Mouse (Mus musculus) c-Kit-negative CD71-positive TER-119-positive erythroid progenitor cells, embryonic 14.5 days (primary cell): ENCODE measurements around the gene Prtg.

ENCODE experiments used
- DNase-seq: peaks from one replicate; pipeline ENCODE4 v3.0.0-alpha.2; 2013; ENCODE audit warnings: low read depth, low spot score

Gene Prtg

DNA sequence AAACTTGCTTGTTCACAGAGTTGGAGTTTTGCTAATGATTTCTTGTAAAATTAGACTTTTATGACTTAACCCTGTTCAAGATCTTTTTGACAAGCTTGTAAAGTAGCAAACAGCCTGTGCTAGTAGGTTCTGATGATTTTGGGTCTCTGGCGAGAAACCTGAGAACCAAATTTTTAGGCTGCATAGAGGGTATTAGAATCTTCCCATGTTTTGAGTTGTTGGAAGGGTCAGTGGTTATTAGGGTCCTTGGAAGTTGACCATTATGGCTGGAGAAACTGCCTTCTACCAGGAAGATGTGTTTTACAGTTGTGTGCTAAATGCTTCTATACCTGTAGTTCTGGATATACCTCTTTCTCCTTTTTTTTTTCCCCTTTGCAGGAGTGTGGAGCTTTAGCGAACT is 2.4 kb downstream of the Prtg start:
- DNase-seq, result no peak

DNA sequence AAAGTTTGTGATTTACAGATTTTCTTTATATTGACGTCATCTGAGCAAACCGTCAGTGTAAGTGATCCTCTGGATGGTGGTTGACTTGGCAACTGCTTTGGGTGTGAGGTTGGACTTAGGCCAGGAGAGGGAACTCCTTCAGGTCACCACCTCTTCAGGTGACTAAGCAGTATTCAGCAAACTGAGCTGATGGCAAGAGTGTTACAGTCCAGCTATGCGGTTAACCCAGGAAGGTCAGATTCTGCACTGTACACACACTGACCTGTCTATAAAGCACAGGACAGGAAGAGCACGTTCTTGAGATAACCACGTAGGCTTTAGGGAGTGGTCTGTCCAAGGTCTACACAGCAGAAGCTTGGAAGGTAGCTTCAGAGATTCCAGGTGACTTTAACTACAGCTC is 3.9 kb downstream of the Prtg start:
- DNase-seq, result no peak

DNA sequence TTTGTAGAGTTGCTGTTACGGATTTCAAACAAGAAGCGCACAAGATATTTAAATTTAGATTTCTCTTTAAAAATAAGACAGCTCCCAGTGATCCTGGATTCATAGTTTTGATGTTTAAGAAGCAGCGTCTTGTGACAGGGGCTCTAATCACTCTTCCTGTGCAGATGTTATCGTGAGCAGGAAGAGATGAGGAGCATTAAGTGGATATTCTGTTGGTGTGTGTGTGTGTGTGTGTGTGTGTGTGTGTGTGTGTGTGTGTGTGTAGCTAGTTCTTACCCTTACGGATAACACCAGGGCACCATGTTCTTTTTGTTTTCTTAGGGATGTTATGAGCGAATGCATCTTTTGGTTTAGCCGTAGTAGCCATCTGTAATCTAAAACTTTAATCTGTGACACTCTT is 5.4 kb downstream of the Prtg start:
- no peak for DNase-seq

DNA sequence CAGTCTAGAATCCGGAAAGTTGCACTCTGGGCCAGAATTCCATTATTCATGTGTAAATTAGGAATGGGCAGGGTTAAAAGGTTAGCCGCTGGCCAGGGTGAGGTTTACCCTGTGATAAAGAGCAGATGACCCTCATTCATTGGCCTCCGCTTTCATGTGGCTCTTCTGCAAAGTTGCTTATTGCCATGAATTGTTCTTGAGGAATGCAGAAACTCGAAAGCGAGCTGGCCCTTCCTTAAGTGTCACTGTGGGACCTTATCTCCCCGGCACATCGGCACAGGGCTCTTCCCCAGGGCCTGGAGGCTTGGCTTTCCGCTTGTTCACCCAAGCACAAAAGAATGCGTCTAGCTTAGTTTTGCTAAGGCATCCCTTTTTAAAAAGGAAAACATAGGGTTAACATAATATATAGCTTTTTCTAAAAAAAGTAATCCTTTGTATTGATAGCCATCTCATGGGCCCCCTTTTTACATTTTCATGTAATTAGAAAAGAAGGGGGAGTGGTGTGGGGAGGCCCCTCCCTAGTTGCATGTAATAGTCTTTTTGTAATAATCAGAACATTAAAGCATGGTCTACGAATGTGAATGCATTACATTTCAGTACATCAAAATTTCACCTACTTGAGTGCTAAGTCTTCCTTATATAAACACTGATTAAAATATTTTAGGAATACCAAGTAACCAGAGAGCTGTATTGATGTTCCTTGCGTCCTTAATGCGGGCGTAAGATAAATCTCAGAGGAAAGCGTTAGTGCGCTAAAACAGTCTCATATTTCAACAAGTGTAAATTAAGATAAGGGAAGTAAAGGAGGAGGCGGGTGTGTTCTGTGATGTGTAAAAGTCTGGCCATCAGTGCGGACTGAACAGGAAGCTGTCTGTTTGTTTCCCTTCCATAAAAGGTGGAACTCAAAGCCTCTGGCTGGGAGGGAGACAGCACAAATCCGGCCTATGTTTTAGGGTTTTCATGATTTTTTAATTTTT is 6.2 kb downstream of the Prtg start:
- no peak for DNase-seq

DNA sequence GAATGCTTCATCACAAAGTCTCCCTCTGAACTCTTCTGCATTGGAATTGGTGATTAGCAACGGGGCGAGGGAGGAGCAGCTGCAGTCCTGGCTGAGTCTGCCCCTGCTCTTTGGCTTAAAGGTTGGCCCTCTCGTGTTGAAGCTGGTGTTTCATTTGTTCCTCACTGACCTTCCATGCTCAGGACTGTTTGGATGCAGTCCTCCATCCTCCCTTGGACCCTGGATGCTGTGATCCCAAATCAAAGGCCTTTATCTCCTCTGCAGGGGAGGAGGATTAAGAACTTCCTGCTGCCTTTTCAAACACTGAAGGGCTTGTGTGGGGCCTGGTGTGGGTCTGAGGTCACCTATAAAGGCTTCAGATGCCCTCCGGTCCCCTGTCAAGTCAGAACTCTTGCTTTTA is 18.8 kb downstream of the Prtg start:
- no peak for DNase-seq

DNA sequence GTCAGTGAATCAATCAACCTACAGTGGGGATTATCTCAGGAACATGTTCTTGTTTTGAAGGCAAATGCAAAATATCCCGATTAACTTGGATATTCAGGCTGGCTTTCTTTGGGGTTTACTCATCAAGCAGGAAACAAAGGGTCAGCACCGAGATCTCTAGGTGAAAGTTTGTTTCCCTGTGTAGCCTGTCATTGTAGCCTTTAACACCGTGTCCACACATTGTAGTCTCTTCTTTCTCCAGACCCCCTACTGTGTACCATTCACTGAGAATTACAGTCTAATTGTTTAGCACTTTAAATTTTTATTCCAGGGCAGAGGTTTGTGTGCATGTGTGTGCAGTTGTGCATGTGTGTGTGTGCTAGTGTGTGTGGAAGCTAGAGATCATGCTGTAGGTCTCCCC is 19.3 kb downstream of the Prtg start:
- DNase-seq, result no peak

DNA sequence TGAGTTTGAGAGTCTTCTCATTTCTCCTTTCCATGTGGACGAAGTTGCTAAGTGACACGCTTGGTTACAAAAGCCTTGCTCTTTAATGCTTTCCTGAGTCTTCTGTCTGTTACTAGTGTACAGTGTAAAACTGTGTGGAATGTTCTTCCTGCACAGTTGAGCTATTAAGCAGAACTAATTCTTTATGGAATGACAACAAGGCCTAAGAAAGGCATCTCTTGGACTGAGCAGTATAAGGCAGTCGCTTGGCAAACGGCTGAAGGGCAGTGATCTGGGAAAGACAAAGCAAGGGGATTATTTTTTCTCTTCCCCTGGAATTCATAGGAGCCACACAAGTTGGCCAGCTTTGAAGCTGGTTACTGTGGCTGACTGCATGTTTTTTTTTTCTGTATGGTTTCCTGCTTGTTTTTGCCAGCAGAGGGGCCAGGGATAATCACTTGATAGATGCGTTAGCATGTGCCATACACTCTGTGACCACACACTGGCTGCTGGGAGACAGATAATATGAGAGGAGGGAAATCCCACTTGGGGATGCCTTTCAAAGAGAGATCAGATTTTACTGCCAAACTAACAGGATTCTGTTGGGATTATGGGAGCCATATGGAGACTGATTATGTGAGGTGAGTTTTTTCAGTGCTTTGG is 22.1 kb downstream of the Prtg start:
- no peak for DNase-seq

DNA sequence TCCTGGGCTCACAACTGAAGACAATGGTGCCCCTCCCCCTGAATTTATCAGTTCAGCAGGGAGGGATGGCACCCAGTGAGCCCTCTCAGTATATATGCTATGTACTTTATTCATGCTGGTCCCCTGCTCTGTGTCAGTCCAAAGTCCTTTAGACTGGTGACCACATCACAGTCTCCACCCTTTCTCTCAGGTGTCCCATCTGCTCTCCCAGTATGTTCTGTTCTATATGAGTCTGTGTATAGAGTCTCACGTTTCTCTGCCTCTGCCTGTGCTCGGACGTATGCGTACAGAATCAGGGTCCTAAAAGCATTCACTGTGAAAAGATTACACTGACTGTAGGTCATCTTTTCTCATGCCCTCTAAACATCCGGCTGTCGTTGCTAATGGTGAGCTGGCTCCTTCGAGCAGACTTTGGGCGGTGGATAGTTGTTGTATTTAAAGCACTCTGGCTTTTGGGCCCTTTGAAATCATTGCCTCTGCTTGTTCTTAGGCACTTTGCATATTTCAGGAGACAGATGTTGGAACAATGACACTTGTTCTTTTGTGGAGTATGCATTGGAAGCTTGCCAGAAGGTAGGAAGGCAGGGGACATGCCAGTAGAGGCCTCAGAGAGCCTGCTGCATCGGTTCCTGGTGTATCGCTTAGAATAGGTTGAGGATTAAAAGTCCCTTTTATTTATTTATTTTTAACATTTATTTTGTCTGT is 27.5 kb downstream of the Prtg start:
- DNase-seq, result no peak

DNA sequence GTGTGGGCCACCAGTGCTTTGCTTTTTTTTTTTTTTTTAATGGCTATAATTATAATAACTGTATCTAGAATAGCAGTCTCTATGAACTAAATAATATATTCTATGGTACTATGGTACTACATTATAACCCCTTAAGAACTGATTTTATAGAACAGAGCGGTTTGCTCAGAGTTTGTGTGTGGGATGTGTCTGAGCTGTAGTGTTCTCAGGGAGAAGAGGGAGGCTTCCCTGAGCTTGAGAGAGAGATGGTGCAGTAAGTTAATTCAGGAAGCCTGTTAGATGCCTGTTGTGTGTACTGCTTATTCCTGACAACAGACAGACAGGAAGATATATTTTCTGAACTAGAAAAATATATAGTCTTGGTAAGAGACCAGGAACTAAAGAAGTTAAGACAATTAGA is 28.3 kb downstream of the Prtg start:
- no peak for DNase-seq

DNA sequence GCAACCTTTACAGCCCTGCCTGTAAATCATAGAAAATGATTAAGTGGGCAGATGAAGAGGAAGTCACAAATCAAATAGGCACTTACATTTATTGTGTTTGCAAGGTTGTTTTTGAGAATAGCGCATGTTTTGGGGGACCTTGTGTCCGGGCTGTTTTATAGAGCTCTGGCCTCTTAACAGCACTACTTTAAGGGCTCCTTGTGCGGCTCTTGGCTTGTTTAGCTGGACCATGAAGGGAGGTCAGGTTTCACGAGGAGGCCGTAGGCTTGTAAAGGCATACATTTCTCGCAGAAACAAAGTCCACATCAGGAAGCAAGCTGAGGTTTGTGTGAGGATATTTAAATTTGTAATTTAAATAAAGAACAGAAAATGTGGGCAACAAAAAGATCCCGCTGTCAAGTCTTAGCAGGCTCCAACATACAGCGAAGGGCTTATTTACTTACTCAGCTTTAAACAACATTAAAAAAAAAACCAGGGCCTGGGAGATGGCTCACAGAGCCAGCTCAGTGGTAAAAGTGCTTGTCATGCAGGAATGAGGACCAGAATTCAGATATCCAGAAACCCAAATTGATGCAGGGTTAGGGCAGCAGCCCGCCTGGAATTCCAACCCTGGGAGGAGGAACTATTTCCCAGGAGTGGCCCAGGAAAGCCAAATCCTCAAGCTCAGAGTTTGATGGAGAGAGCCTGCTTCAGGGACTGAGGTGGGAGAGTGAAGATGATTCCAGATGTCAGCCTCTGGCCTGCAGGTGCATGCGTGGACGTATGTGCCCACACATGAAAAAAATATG is 30.2 kb downstream of the Prtg start:
- no peak for DNase-seq

DNA sequence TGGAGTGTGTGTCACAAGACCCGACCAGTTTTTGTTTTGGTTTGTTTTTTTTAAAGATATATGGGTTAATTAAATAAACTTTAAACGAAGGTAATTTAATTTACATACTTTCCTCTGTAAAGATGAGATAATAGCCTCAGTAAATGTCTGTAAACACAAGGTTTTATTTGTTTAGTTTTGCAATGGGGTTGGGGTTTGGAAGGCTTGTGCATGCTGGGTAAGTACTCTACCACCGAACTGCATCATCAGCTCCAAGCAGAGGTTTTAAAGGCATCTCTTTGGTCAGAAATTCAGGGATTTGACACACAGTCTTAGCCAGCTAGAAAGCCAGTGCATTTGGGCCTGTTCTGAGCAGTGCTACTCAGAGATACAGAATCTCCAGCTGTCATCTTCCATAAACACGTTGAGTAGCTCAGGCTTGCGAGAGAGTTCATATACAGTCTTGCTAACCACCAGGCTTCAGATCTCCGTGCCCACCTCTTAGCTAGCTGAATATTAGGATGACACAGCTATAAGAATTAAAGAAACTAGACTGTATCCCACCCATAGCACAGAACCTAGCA is 31.0 kb downstream of the Prtg start:
- no peak for DNase-seq

DNA sequence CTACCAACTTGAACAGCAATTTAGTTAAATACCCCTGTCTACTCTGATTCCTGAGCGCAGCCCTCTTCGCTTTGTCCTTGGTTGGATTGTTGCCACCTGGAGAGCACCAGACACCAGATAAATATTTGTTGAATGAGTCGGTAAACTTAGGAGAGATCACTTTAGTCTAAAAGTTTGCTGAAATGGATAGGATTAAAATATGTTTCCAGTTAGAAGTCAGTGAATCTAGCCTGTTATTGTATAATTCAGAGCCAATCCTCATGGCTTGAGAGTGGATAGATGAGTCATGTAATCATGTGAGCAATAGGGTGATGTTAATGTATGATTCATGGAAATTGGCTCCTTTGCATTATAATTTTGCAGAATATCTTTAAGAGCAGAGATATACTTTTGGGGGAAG is 31.6 kb downstream of the Prtg start:
- no peak for DNase-seq

DNA sequence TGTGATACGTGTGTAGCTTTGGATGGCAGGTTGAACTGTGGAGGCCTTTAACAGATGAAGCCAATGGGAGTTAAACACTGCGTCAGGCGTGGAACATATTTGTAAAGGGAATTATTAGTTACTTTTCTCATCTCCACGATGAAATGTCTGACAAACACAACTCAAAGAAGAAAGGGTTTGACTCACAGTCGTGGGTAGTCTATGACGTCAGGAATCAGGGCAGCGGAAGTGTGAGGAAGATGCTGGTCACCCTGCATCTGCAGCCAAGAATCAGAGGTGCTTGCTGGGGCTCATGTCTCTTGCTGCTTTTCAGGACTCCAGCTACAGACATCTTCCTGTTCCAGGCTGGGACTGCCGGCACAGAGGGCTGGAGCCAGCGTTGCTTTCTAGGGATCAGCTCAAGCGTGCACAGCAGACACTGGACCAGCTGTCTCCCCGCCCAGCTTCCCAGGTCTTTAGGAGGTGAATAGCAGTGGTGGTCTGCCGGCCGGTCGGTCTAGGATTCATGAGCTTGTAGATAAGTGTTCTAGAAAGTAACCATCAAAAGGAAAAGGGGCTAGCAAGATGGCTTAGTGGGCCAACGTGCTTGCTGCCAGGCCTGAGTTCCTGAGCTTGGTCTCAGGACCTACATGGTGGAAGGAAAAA is 32.8 kb downstream of the Prtg start:
- DNase-seq, result no peak

DNA sequence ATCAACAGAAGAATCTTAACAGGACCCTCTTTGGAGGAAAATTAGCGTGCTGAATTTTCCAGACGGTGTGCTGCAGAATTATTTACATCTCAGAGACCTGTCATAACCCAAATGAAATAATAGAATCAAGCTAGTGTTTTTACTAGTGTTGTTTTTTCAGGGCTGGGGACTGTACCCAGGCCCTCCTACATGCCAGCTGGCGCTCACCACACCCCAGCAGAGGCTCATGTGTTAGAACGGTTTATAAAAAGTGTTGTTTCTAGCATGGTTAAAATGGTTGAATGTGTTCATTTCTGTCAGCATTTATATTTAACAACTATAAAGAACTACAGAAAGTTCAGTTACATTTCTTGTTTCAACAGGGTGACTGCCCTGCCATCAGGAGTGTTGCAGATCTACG is 37.8 kb downstream of the Prtg start:
- DNase-seq, result no peak

DNA sequence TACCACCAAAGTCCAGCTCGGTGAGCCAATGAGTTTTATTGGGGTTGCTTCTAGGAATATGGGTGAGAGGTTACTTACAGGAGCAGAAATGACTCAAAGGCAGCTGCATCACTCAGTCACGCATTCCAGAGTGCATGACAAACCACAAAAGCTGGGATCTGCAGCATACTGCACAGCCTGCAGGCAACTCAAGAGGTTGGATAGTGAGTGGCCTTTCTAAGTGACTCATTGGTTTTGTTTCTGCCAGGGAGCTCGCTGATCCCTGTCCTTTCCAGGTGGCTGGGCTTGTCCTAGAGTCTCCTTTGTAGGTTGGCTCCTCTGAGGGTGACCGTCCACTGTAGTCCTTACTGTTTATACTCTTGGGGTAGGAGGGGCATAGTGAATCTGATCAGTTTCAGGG is 39.5 kb downstream of the Prtg start:
- DNase-seq, result no peak

DNA sequence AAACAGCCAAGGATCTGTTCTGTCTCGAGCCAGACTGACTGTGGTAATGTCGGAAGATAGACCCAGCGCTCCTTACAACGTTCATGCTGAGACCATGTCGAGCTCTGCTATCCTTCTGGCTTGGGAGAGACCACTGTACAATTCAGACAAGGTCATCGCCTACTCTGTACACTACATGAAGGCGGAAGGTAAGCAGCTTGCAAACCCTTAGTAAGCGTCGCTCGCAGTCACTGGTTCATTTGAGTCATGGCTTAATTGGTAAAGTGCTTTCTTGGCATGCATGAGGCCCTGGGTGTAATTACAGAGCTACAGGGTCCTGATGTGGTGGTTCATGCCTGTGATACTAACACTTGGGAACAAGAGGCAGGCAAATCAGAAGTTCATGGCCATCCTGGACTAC is 44.9 kb downstream of the Prtg start:
- no peak for DNase-seq

DNA sequence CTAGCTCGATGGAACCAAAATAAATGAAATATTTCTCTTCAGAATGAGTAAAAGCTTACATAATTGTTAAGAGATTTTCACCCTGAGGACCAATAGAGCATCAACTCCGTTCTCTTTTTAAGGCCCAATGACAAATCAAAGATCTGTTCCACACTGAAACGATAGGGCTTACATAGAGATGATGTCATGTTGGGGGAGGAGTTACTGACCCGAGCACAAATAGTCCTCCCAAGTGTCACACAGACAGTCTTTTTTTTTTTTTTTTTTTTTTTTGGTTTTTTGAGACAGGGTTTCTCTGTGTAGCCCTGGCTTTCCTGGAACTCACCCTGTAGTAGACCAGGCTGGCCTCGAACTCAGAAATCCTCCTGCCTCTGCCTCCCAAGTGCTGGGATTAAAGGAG is 45.3 kb downstream of the Prtg start:
- DNase-seq, result no peak

DNA sequence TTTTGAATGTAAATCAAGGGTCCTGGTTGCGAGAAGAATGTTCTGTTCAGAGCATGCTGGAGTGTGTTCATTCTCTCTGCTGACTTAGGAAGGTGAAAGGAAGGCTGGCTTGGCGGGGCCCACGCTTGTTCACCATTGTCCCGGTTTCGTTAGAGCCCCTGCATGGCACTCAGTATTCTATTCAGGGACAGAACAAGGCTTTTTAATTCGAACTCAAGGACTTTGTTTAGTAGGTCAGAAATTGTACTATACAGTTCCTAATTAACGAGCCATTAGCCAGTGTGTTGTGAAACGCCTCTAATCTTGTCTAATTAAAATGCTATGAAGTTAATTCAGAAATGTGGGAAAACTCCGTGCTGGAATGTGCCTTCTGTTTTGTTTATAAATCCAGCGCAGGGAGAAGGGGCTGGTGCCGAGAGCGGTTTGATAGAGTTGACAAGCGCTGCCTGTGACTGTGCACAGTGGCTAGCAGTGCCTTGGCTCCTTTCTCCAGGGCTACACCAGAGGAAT is 47.1 kb downstream of the Prtg start:
- no peak for DNase-seq

DNA sequence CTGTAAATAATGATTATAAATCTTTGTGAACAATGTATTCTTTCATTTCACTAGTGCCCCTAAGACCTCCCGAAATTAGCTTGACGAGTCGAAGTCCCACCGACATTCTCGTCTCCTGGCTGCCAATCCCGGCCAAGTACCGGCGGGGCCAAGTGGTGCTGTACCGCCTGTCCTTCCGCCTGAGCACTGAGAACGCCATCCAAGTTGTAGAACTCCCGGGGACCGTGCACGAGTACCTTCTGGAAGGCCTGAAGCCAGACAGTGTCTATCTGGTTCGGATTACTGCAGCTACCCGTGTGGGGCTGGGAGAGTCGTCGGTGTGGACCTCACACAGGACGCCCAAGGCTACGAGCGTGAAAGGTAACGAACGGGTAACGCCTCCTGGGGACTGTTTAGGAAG is 50.0 kb downstream of the Prtg start:
- DNase-seq, result no peak

DNA sequence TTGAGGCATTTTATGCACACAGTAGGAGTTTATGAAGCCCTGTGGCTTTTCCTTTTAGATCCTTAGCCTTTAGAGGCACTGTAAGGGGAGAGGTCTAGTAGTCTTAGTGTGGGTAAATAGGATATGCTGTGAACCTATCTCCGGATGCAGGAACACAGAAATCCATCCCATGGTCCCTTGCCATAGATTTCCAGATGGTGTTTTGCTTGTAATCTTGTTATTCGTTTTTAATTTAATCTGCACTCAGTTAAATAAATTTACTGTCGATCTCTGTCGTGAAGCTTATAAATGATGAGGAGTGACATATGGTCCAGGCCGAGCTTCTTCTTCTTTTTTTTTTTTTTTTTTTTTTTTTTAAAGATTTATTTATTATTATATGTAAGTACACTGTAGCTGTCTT is 54.1 kb downstream of the Prtg start:
- no peak for DNase-seq

DNA sequence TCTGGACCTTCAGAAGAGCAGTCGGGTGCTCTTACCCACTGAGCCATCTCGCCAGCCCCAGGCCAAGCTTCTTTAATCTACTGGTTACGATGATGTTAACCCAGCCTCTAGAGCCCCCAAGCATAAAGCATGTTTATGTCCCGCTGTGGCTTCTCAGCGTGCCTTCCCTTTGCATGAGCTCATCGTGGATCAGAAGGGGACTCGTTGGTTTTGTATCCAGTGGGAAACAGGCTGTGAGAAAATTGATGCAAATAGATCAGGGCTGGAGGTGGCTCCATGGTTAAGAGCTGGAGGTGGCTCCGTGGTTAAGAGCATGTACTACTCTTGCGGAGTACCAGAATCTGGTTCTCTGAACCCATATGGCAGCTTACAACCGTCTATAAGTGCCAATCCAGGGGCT is 54.6 kb downstream of the Prtg start:
- DNase-seq, result no peak
